Mouse (Mus musculus) urinary bladder, postnatal 4 days (tissue): ENCODE measurements around the gene Pdyn.

Source experiments
- DNase-seq, 2 experiments: peaks; one replicate each; pipeline ENCODE4 v3.0.0; 2021 to 2022; ENCODE audit warnings: low spot score in 2 of 2

Pdyn gene

DNA sequence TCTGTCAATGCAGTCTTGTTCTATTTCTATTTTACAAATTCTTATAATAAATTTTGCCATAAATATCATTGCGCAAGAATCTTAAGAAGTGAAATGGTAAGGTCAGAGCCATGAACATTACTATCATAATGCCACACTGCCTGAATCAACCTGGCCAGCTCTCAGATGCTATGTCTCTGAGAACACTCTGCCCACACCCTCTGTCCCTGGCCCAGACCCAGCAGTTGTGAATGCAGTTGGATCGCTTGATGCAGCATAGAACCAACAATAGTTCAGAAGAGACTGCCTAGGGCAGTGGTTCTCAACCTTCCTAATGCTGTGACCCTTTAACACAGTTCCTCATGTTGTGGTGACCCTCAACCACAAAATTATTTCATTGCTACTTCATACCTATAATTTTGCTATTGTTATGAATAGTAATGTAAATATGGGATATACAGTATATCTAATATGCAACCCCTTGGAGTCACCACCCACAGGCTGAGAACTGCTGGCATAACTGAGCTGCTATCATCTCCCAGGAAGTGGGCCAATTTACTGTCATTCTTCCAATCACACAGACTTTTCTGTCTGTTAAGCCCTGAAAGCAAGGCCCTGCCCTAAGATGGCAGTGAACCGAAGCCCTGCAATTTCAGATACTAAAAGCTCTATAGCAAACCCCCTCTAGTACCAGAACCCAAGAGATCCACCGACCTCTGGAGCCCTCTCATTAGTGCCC lies 45.3 kb downstream of the Pdyn start:
- DNase-seq = no peak

DNA sequence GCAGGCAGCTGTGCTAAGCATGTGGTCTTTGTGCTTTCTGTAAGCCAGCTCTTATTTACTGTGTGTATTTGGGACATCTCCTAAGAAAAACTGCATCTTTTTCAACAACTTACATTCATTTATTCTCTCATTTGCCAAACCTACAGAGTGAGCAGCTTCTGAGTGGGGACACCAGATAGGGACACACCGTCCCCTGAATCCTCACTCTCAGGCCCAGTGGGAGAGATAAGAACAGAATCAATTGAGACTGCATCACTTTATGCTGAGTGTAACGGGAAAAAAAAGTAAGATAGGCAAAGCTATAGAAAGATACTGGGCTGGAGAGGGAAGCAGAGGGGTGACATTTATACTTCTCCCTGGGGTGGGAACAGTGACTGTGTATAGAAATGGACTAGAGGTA lies 46.0 kb downstream of the Pdyn start:
- no peak for DNase-seq

DNA sequence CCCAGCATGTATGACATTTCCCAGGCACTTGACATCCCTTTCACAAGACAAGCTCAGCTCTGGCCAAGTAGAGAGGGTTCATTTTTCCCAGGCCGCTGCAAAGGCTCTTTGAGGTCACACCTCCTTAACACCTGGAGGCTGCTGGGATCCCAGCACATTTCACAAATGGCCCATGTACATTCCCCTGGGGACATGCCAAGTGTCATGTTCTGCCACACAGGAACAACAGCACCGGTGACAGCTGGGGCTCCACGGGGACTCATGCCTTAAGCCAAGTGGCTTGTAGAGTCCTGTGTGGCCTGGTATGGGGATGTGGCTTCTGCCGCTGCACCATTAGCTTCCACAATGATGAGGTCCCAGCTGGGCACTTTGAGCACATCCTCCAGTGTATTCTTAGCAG lies 47.0 kb downstream of the Pdyn start:
- DNase-seq = no peak
